Comparison of ENCODE assay signal across 9 mouse cellular contexts in the genomic region with DNA sequence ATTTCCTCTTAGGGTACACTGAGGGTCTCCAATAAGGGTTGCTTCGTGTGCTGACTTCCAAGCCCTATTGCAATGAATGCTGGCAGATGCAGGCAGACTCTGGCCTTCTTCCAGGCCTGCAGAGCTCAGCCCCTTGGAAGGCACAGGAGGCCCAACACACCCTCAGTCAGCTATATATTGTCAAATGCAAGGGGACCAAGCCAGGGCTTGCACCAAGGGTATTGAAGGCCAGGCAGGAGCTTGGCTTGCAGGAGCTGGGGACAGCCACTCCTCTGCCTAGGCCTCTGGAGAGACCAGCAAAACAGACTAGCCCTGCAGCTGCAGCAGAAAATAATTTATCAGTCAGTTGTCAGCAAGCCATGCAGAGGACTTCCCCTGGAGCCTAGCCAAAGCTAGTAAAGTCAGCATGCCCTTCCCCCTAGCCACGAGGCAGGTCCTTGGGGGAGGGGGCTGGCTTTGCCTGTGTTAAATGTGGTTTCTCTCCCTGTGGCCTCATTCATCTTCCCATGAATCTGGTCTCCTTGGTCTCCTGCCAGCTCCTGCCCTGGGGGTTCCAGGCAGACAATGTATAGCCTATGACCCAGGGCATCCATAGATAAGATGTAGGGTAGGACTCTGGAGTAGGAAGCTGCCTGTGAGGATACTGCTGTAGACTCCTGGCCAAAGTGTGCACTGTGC. TPM values are rescaled to one million over a fixed set of nuclear protein-coding genes. Genes with fewer than 3 reads are reported as not detected.
DNase-seq lines count a peak whose midpoint lies in the region; ATAC-seq and TF ChIP-seq lines count a peak whose summit lies in the region.
"Had no signal": no experiment of that assay in that cellular context is flagged by ENCODE, and none has a peak within 500 bp of the region (broad histone marks: within the 10 kb centered on the region; RNA-seq: fewer than 3 reads in every experiment).

No protein-coding gene starts in this region.

- H3K9ac ChIP-seq in intestine, embryonic 14.5 days (ENCODE audit: low read length): no peak overlapping the region
- H3K9ac ChIP-seq in intestine, postnatal 0 days (ENCODE audit: low read depth, low read length): no peak overlapping the region
- peak overlapping the region; percentile 18; the same call in 1 of the 2 replicates for H3K9ac ChIP-seq in forebrain, postnatal 0 days
- H3K9ac ChIP-seq: liver, embryonic 14.5 days had no signal

- peak; percentile 61 for DNase-seq in intestine, embryonic 14.5 days (ENCODE audit: low spot score)
- peak; percentile 75 for DNase-seq in brain, embryonic 14.5 days (ENCODE audit: low read depth)
- no peak for DNase-seq in forebrain, postnatal 0 days
- no peak for DNase-seq in midbrain, embryonic 10.5 days (ENCODE audit: low spot score)
- DNase-seq in gastrocnemius, postnatal 14 days: no peak
- no peak for DNase-seq in frontal cortex, postnatal 25 days (ENCODE audit: low spot score in 2 of 2)
- no peak for DNase-seq in urinary bladder, postnatal 36 days (ENCODE audit: low spot score in 2 of 2)

- H3K27me3 ChIP-seq in intestine, embryonic 14.5 days (replicated peaks; ENCODE audit: control insufficient read depth, insufficient read depth, low read length): no peaks in the 10 kb centered on the region
- H3K27me3 ChIP-seq in intestine, postnatal 0 days (replicated peaks; ENCODE audit: control insufficient read depth, insufficient read depth, low read length): no peaks in the 10 kb centered on the region
- no peaks in the 10 kb centered on the region for H3K27me3 ChIP-seq in forebrain, postnatal 0 days (ENCODE audit: insufficient read depth, low read length)
- no peaks in the 10 kb centered on the region for H3K27me3 ChIP-seq in midbrain, embryonic 10.5 days (ENCODE audit: low read depth, poor library complexity, severe bottlenecking)

- peaks cover 26% of the 10 kb centered on the region for H3K4me1 ChIP-seq in intestine, embryonic 14.5 days (replicated peaks; ENCODE audit: control insufficient read depth, insufficient read depth, low read length)
- no peaks in the 10 kb centered on the region for H3K4me1 ChIP-seq in intestine, postnatal 0 days (replicated peaks; ENCODE audit: control insufficient read depth, insufficient read depth, low read length)
- H3K4me1 ChIP-seq in forebrain, postnatal 0 days (ENCODE audit: insufficient read depth): peaks cover 7% of the 10 kb centered on the region; the same call in 1 of the 2 replicates
- H3K4me1 ChIP-seq in midbrain, embryonic 10.5 days: peaks cover 13% of the 10 kb centered on the region

- WGBS in intestine, embryonic 14.5 days: 19% methylated on average over 2 of the region's 2 CpGs
- WGBS in intestine, postnatal 0 days: 39% methylated on average over 2 of the region's 2 CpGs
- 16% methylated on average over 2 of the region's 2 CpGs for WGBS in forebrain, postnatal 0 days
- WGBS in midbrain, embryonic 10.5 days: 67% methylated on average over 2 of the region's 2 CpGs

- H3K4me2 ChIP-seq in intestine, embryonic 14.5 days (ENCODE audit: low read length): no peak overlapping the region
- H3K4me2 ChIP-seq in intestine, postnatal 0 days (replicated peaks; ENCODE audit: low read depth): no peak overlapping the region
- H3K4me2 ChIP-seq in forebrain, postnatal 0 days (ENCODE audit: low read depth): no peak overlapping the region

- no peak overlapping the region for H3K27ac ChIP-seq in intestine, embryonic 14.5 days (ENCODE audit: low read depth)
- H3K27ac ChIP-seq in intestine, postnatal 0 days (ENCODE audit: low read depth, low read length): no peak overlapping the region
- H3K27ac ChIP-seq in forebrain, postnatal 0 days (ENCODE audit: low read depth, low read length): peak overlapping the region; percentile 40
- H3K27ac ChIP-seq in midbrain, embryonic 10.5 days (replicated peaks): peak overlapping the region; percentile 25
- H3K27ac ChIP-seq: liver, embryonic 14.5 days had no signal

- ATAC-seq in intestine, embryonic 14.5 days (replicated peaks; ENCODE audit: low FRiP score, low TSS enrichment, low read depth): 0 out of 2 replicates have a peak, but pooled peaks have one; percentile 32
- ATAC-seq in intestine, postnatal 0 days: no peak
- ATAC-seq in forebrain, postnatal 0 days: peak; percentile 47

- intact Hi-C loops in gastrocnemius, postnatal 14 days (cut with DNase I; ENCODE audit: low total_unique reads): no loop called here

- H3K4me3 ChIP-seq in intestine, embryonic 14.5 days (ENCODE audit: low read depth, low read length): no peak overlapping the region
- no peak overlapping the region for H3K4me3 ChIP-seq in intestine, postnatal 0 days (ENCODE audit: low read depth, low read length)
- no peak overlapping the region for H3K4me3 ChIP-seq in forebrain, postnatal 0 days (ENCODE audit: low read depth, low read length)
- H3K4me3 ChIP-seq in midbrain, embryonic 10.5 days: no peak overlapping the region

- no peaks in the 10 kb centered on the region for H3K36me3 ChIP-seq in intestine, embryonic 14.5 days (ENCODE audit: control insufficient read depth, insufficient read depth, low read length)
- H3K36me3 ChIP-seq in intestine, postnatal 0 days (ENCODE audit: control insufficient read depth, insufficient read depth): no peaks in the 10 kb centered on the region
- no peaks in the 10 kb centered on the region; the same call in 1 of the 2 replicates for H3K36me3 ChIP-seq in forebrain, postnatal 0 days (ENCODE audit: insufficient read depth)
- no peaks in the 10 kb centered on the region for H3K36me3 ChIP-seq in midbrain, embryonic 10.5 days

- H3K9me3 ChIP-seq in intestine, embryonic 14.5 days (ENCODE audit: control insufficient read depth, low read length): no peaks in the 10 kb centered on the region
- no peaks in the 10 kb centered on the region for H3K9me3 ChIP-seq in intestine, postnatal 0 days (ENCODE audit: control insufficient read depth)
- H3K9me3 ChIP-seq in forebrain, postnatal 0 days (ENCODE audit: low read length): no peaks in the 10 kb centered on the region
- no peaks in the 10 kb centered on the region for H3K9me3 ChIP-seq in midbrain, embryonic 10.5 days (replicated peaks)

- no peak for TF ChIP-seq POLR2A in brain, embryonic 14.5 days (IDR thresholded peaks at IDR 0.05; ENCODE audit: borderline replicate concordance, extremely low read depth, insufficient read depth, insufficient read length, poor library complexity, severe bottlenecking)

- no peak for TF ChIP-seq CTCF in intestine, postnatal 0 days (IDR thresholded peaks at IDR 0.05; ENCODE audit: low read depth)
- TF ChIP-seq CTCF in brain, embryonic 14.5 days (IDR thresholded peaks at IDR 0.05; ENCODE audit: borderline replicate concordance, extremely low read depth, insufficient read depth, insufficient read length): no peak
- no peak for TF ChIP-seq CTCF in forebrain, postnatal 0 days (IDR thresholded peaks at IDR 0.05; ENCODE audit: low read depth)

RNA-seq across cellular contexts. Expression of a gene that starts 43.6 kb away (rescaled TPM):
- polyA plus RNA-seq in intestine, embryonic 14.5 days (2014; fragmentation: Nextera tagmentation; extraction: Ambion mirVana): 46.4 and 49.8 TPM in 2 replicates
- 8.9 and 11.4 TPM in 2 replicates for polyA plus RNA-seq in intestine, postnatal 0 days (2015; fragmentation: Nextera tagmentation; extraction: Ambion mirVana)
- polyA plus RNA-seq in brain, embryonic 14.5 days (2012; rRNA removed): 866 and 1,134 TPM in 2 replicates
- 965 and 1,074 TPM in 2 replicates for total RNA-seq in forebrain, postnatal 0 days (2014; rRNA removed)
- 1,043 and 1,136 TPM in 2 replicates for polyA plus RNA-seq in forebrain, postnatal 0 days (2015; fragmentation: Nextera tagmentation; extraction: Ambion mirVana)
- polyA plus RNA-seq in midbrain, embryonic 10.5 days (2016; fragmentation: Nextera tagmentation; extraction: Ambion mirVana): 142 and 235 TPM in 2 replicates
- total RNA-seq in gastrocnemius, postnatal 14 days (2021): 1 to 10 TPM in 1 of 2 experiments, under 1 TPM in 1; 0.58 to 1.0 TPM

Comparison
In these comparisons a context has a peak if more than half of its experiments do, and no peak if none do; other contexts are left out.
1. DNase-seq: peak in intestine, embryonic 14.5 days (single experiment) and brain, embryonic 14.5 days (single experiment); none in forebrain, postnatal 0 days (single experiment), midbrain, embryonic 10.5 days (single experiment), gastrocnemius, postnatal 14 days (single experiment), frontal cortex, postnatal 25 days (0 of 2) and urinary bladder, postnatal 36 days (0 of 2).
2. H3K27ac ChIP-seq: peak in forebrain, postnatal 0 days (single experiment) and midbrain, embryonic 10.5 days (single experiment); none in intestine, embryonic 14.5 days (single experiment) and intestine, postnatal 0 days (single experiment).